Mouse (Mus musculus) layer of hippocampus, postnatal 14 days (tissue): ENCODE measurements around the gene S100a7a. TPM values are rescaled to one million over a fixed set of nuclear protein-coding genes. Genes with fewer than 3 reads are reported as not detected.
A peak's percentile ranks its signal among the peaks of the same experiment; 100 is the strongest.

ENCODE experiments used
- DNase-seq, 2 experiments: peaks; one replicate each; pipeline ENCODE4 v3.0.0; 2021 to 2022; ENCODE audit warnings: low spot score in 2 of 2, mixed read lengths in 1 of 2
- total RNA-seq, 2 experiments: library from RNA; stranded (reverse); gene quantifications; 2 replicates each; pipeline ENCODE4 v1.2.3; 2021

S100a7a gene
- total RNA-seq, 2 experiments from 2014 or later = 0.35 TPM; not detected in 1

GRCm38 (mm10) chr3:90627366-90627765, 26.5 kb upstream of the S100a7a start:
- DNase-seq = no peak

- DNase-seq = no peak
Observed at GRCm38 (mm10) chr3:90627807-90628206, 26.0 kb upstream of the S100a7a start.

- no peak for DNase-seq
Observed at GRCm38 (mm10) chr3:90629298-90629697, 24.5 kb upstream of the S100a7a start.

- no peak for DNase-seq
Observed at GRCm38 (mm10) chr3:90631984-90632383, 21.8 kb upstream of the S100a7a start.

GRCm38 (mm10) chr3:90638511-90639275, 15.1 kb upstream of the S100a7a start:
- DNase-seq = no peak

- DNase-seq = no peak
Observed at GRCm38 (mm10) chr3:90639511-90640154, 14.2 kb upstream of the S100a7a start.

- DNase-seq = no peak
Observed at GRCm38 (mm10) chr3:90640981-90641380, 12.8 kb upstream of the S100a7a start.

GRCm38 (mm10) chr3:90644220-90644619, 9.6 kb upstream of the S100a7a start:
- DNase-seq = peak in 1 of 2 experiments; percentile 24

GRCm38 (mm10) chr3:90647291-90647690, 6.5 kb upstream of the S100a7a start:
- no peak for DNase-seq

GRCm38 (mm10) chr3:90648981-90649380, 4.8 kb upstream of the S100a7a start:
- peak in 1 of 2 experiments; percentile 8 for DNase-seq

- DNase-seq = no peak
Observed at GRCm38 (mm10) chr3:90649832-90650231, 4.0 kb upstream of the S100a7a start.

GRCm38 (mm10) chr3:90652878-90653508, 824 bp upstream of the S100a7a start:
- peak; percentile 66 to 85 for DNase-seq

GRCm38 (mm10) chr3:90657405-90657804, 3.6 kb downstream of the S100a7a start:
- DNase-seq = no peak

- DNase-seq = no peak
Observed at GRCm38 (mm10) chr3:90659364-90660044, 5.7 kb downstream of the S100a7a start.

- no peak for DNase-seq
Observed at GRCm38 (mm10) chr3:90664219-90664618, 10.4 kb downstream of the S100a7a start.

GRCm38 (mm10) chr3:90668846-90669245, 15.0 kb downstream of the S100a7a start, which contains the start of gene S100a8:
Gene S100a8, plus strand, starts transcription at chr3:90668978.
- DNase-seq = no peak

- DNase-seq = no peak
Observed at GRCm38 (mm10) chr3:90678656-90679055, 24.8 kb downstream of the S100a7a start.

- DNase-seq = no peak
Observed at GRCm38 (mm10) chr3:90683929-90684328, 30.1 kb downstream of the S100a7a start.

GRCm38 (mm10) chr3:90686835-90687234, 33.0 kb downstream of the S100a7a start:
- DNase-seq = no peak

- no peak for DNase-seq
Observed at GRCm38 (mm10) chr3:90693496-90693895, 39.7 kb downstream of the S100a7a start.

GRCm38 (mm10) chr3:90695613-90696012, 41.8 kb downstream of the S100a7a start, which contains the start of gene S100a9:
Gene S100a9, minus strand, starts transcription at chr3:90695721.
- DNase-seq = no peak
